Mouse (Mus musculus): ENCODE results near the gene Vsig10. TPM values are rescaled to one million over a fixed set of nuclear protein-coding genes. Genes with fewer than 3 reads are reported as not detected.

Vsig10 gene
- polyA plus RNA-seq, 1 experiment from 2014 or later = 19.7 TPM

- Histone ChIP-seq H3K4me3 (ENCODE audit: low read depth, low read length) (no peak overlapping the region), H3K27ac (ENCODE audit: low read length) (peak overlapping the region; percentile 86), H3K4me1 (ENCODE audit: insufficient read depth, low read depth, low read length) (peaks cover 31% of the 10 kb centered on the region), H3K36me3 (ENCODE audit: insufficient read depth, low read length) (peaks cover 3% of the 10 kb centered on the region), H3K4me2 (replicated peaks; ENCODE audit: low read depth, low read length) (peak overlapping the region; percentile 15), H3K9me3 (ENCODE audit: low read length) (no peaks in the 10 kb centered on the region), H3K9ac (replicated peaks; ENCODE audit: low read depth) (no peak overlapping the region), H3K27me3 (replicated peaks; ENCODE audit: insufficient read depth, low read length) (no peaks in the 10 kb centered on the region)
- ATAC-seq = peak; percentile 13
- peak; percentile 60 for DNase-seq (ENCODE audit: low spot score)
- 58% methylated on average over 13 of the region's 13 CpGs for WGBS
- TF ChIP-seq CTCF (IDR thresholded peaks at IDR 0.05) (no peak), EP300 (IDR thresholded peaks at IDR 0.05) (peak; percentile 47; the same call in 1 of the 2 replicates)
Measured at GRCm38 (mm10) chr5:117360228-117360515, 41.3 kb downstream of the Vsig10 start.

GRCm38 (mm10) chr5:117360631-117361541 is 42.0 kb downstream of the Vsig10 start:
- Histone ChIP-seq H3K27ac (ENCODE audit: low read length) (peak overlapping the region; percentile 86), H3K36me3 (ENCODE audit: insufficient read depth, low read length) (peaks cover 3% of the 10 kb centered on the region), H3K4me2 (replicated peaks; ENCODE audit: low read depth, low read length) (peak overlapping the region; percentile 15), H3K27me3 (replicated peaks; ENCODE audit: insufficient read depth, low read length) (no peaks in the 10 kb centered on the region), H3K9ac (replicated peaks; ENCODE audit: low read depth) (no peak overlapping the region), H3K9me3 (ENCODE audit: low read length) (no peaks in the 10 kb centered on the region), H3K4me3 (ENCODE audit: low read depth, low read length) (no peak overlapping the region), H3K4me1 (ENCODE audit: insufficient read depth, low read depth, low read length) (peaks cover 28% of the 10 kb centered on the region)
- TF ChIP-seq CTCF (IDR thresholded peaks at IDR 0.05) (no peak), EP300 (IDR thresholded peaks at IDR 0.05) (peak; percentile 42; the same call in 1 of the 2 replicates)
- ATAC-seq = peak; percentile 38
- WGBS = 31% methylated on average over 13 of the region's 13 CpGs
- DNase-seq (ENCODE audit: low spot score) = peak; percentile 71

DNA sequence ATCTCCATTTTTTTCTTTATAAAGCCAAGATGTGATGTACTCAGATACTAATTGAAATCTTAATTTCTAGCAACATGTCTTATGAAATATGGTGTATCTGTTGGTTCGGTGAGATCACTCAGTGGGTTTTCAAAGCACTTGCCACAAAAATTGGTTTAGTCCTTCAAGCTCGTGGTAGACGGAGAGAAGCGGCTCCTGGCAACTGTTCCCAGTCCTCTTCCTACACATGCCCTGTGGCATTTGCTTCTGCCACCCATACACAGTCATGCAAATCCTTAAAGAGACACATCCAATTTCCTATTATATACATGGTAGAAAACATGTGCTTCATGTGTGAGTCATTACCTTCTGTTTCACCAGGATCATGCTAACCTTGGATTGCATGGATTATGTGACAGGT is 42.7 kb downstream of the Vsig10 start:
- 72% methylated on average over 4 of the region's 4 CpGs for WGBS
- H3K4me3 ChIP-seq (ENCODE audit: low read depth, low read length) = no peak overlapping the region
- H3K27me3 ChIP-seq (replicated peaks; ENCODE audit: insufficient read depth, low read length) = no peaks in the 10 kb centered on the region
- H3K4me1 ChIP-seq (ENCODE audit: insufficient read depth, low read depth, low read length) = peaks cover 24% of the 10 kb centered on the region
- H3K36me3 ChIP-seq (ENCODE audit: insufficient read depth, low read length) = peaks cover 6% of the 10 kb centered on the region
- DNase-seq (ENCODE audit: low spot score) (no peak), ATAC-seq (no peak)
- TF ChIP-seq EP300 (IDR thresholded peaks at IDR 0.05) = no peak
- TF ChIP-seq CTCF (IDR thresholded peaks at IDR 0.05) = no peak
- no peak overlapping the region for H3K4me2 ChIP-seq (replicated peaks; ENCODE audit: low read depth, low read length)
- H3K9me3 ChIP-seq (ENCODE audit: low read length) = no peaks in the 10 kb centered on the region
- no peak overlapping the region for H3K9ac ChIP-seq (replicated peaks; ENCODE audit: low read depth)
- peak overlapping the region; percentile 86 for H3K27ac ChIP-seq (ENCODE audit: low read length)

- Histone ChIP-seq H3K4me2 (replicated peaks; ENCODE audit: low read depth, low read length) (no peak overlapping the region), H3K4me3 (ENCODE audit: low read depth, low read length) (no peak overlapping the region), H3K4me1 (ENCODE audit: insufficient read depth, low read depth, low read length) (peaks cover 24% of the 10 kb centered on the region), H3K27me3 (replicated peaks; ENCODE audit: insufficient read depth, low read length) (no peaks in the 10 kb centered on the region), H3K9ac (replicated peaks; ENCODE audit: low read depth) (no peak overlapping the region), H3K27ac (ENCODE audit: low read length) (peak overlapping the region; percentile 62), H3K9me3 (ENCODE audit: low read length) (no peaks in the 10 kb centered on the region), H3K36me3 (ENCODE audit: insufficient read depth, low read length) (peaks cover 19% of the 10 kb centered on the region)
- ATAC-seq (peak; percentile 80), DNase-seq (ENCODE audit: low spot score) (peak; percentile 87)
- WGBS = 47% methylated on average over 15 of the region's 15 CpGs
- TF ChIP-seq CTCF (IDR thresholded peaks at IDR 0.05) = no peak
- peak; percentile 46; the same call in 1 of the 2 replicates for TF ChIP-seq EP300 (IDR thresholded peaks at IDR 0.05)
Measured at GRCm38 (mm10) chr5:117363066-117363782, 44.3 kb downstream of the Vsig10 start.

GRCm38 (mm10) chr5:117364821-117365220 is 45.9 kb downstream of the Vsig10 start:
- 86% methylated on average over 3 of the region's 3 CpGs for WGBS
- peaks cover 19% of the 10 kb centered on the region for H3K4me1 ChIP-seq (ENCODE audit: insufficient read depth, low read depth, low read length)
- H3K9me3 ChIP-seq (ENCODE audit: low read length) = no peaks in the 10 kb centered on the region
- TF ChIP-seq EP300 (IDR thresholded peaks at IDR 0.05) (no peak), CTCF (IDR thresholded peaks at IDR 0.05) (no peak)
- DNase-seq (ENCODE audit: low spot score) = no peak
- peaks cover 19% of the 10 kb centered on the region for H3K36me3 ChIP-seq (ENCODE audit: insufficient read depth, low read length)
- no peak overlapping the region for H3K4me3 ChIP-seq (ENCODE audit: low read depth, low read length)
- no peak overlapping the region for H3K4me2 ChIP-seq (replicated peaks; ENCODE audit: low read depth, low read length)
- no peaks in the 10 kb centered on the region for H3K27me3 ChIP-seq (replicated peaks; ENCODE audit: insufficient read depth, low read length)
- H3K9ac ChIP-seq (replicated peaks; ENCODE audit: low read depth) = no peak overlapping the region
- ATAC-seq = no peak
- H3K27ac ChIP-seq (ENCODE audit: low read length) = no peak overlapping the region

DNA sequence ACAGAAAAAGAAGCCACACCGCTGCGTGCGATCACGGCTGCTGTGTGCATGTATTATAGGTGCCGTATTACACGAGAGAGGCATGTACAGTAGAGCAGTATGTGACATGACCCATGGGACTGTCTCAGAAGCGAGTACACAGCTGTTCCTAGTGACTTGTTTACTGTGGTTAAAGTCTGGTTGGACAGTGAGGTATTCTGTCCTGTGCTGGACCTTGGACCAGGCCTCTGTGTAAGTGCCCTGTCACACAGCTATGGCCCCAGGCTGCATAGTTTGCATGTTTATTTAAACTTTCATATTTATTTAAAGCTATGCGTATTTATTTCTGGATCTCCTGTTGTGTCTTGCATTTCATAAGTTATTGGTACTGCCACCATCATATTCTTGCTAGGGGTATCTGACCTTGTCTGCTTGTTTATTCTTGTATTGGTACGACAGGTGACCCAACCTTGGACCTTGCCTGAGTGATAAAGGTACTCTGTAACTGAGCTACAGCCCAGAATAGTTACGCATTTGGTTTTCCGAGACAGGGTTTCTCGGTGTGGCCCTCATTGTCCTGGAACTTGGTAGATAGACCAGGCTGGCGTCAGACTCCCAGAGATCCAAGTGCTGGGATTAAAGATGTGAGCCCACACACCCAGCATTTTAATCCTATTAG is 47.1 kb downstream of the Vsig10 start:
- Histone ChIP-seq H3K9ac (replicated peaks; ENCODE audit: low read depth) (no peak overlapping the region), H3K4me1 (ENCODE audit: insufficient read depth, low read depth, low read length) (peaks cover 14% of the 10 kb centered on the region), H3K36me3 (ENCODE audit: insufficient read depth, low read length) (peaks cover 19% of the 10 kb centered on the region), H3K4me2 (replicated peaks; ENCODE audit: low read depth, low read length) (no peak overlapping the region), H3K27me3 (replicated peaks; ENCODE audit: insufficient read depth, low read length) (no peaks in the 10 kb centered on the region), H3K27ac (ENCODE audit: low read length) (no peak overlapping the region), H3K4me3 (ENCODE audit: low read depth, low read length) (no peak overlapping the region), H3K9me3 (ENCODE audit: low read length) (no peaks in the 10 kb centered on the region)
- TF ChIP-seq EP300 (IDR thresholded peaks at IDR 0.05) (no peak), CTCF (IDR thresholded peaks at IDR 0.05) (no peak)
- WGBS = 88% methylated on average over 13 of the region's 13 CpGs
- DNase-seq (ENCODE audit: low spot score) (no peak), ATAC-seq (no peak)
